Mouse (Mus musculus) kidney, embryonic 16.5 days (tissue): ENCODE measurements around the gene Ptprh. TPM values are rescaled to one million over a fixed set of nuclear protein-coding genes. Genes with fewer than 3 reads are reported as not detected.

Experiments
- ATAC-seq: fragments of 200-750 bp; cut with Nextera tagmentation; 2 replicates; pipeline ENCODE4 v1.8.0; 2017; ENCODE audit warnings: moderate TSS enrichment; ENCODE audit not compliant: low FRiP score, low TSS enrichment
- H3K27ac ChIP-seq: fragments of 300-500 bp; sonication (generic); 2 replicates; pipeline ENCODE4 v1.5.1; 2014; ENCODE audit warnings: low read length
- H3K27me3 ChIP-seq: fragments of 300-500 bp; sonication (generic); 2 replicates; pipeline ENCODE4 v1.6.1; 2014; ENCODE audit warnings: low read length, control low read depth, mixed read lengths; ENCODE audit not compliant: insufficient read depth
- H3K36me3 ChIP-seq: fragments of 300-500 bp; sonication (generic); 2 replicates; pipeline ENCODE4 v1.6.1; 2014; ENCODE audit warnings: low read length, control low read depth, mixed read lengths; ENCODE audit not compliant: insufficient read depth
- H3K4me1 ChIP-seq: fragments of 300-500 bp; sonication (generic); 2 replicates; pipeline ENCODE4 v1.6.1; 2014; ENCODE audit warnings: low read length, control low read depth, mixed read lengths; ENCODE audit not compliant: insufficient read depth
- H3K4me2 ChIP-seq: fragments of 300-500 bp; sonication (generic); replicated peaks from 2 replicates; pipeline ENCODE4 v1.6.1; 2014; ENCODE audit warnings: low read depth, low read length
- H3K4me3 ChIP-seq: fragments of 300-500 bp; sonication (generic); 2 replicates; pipeline ENCODE4 v1.5.1; 2014; ENCODE audit warnings: mild to moderate bottlenecking, low read length
- H3K9ac ChIP-seq: fragments of 300-500 bp; sonication (generic); replicated peaks from 2 replicates; pipeline ENCODE4 v1.6.1; 2014; ENCODE audit warnings: low read length
- H3K9me3 ChIP-seq: fragments of 300-500 bp; sonication (generic); 2 replicates; pipeline ENCODE4 v1.6.1; 2016; ENCODE audit warnings: low read length, control low read depth
- WGBS: fragments of 180-500 bp; shearing (Covaris S2); extraction: QIAGEN DNeasy Blood & Tissue Kit; methylation state at CpG from one replicate; pipeline ENCODE4 v1.1.7; 2014; 5-methylcytosine and 5-hydroxymethylcytosine counted together
- polyA plus RNA-seq: library from polyadenylated mRNA; unstranded; fragments of >200 nt; fragmentation: Nextera tagmentation; extraction: Ambion mirVana; gene quantifications from 2 replicates; pipeline ENCODE4 v1.2.1, GENCODE M21; 2015

Ptprh gene
- polyA plus RNA-seq, 1 experiment from 2014 or later, result not detected

GRCm38 (mm10) chr7:4556256-4557166, 47.3 kb downstream of the Ptprh start:
- 21% methylated on average over 15 of the region's 15 CpGs for WGBS
- Histone ChIP-seq H3K4me1 (no peaks in the 10 kb centered on the region), H3K36me3 (no peaks in the 10 kb centered on the region), H3K9ac (no peak overlapping the region), H3K4me2 (no peak overlapping the region), H3K9me3 (no peaks in the 10 kb centered on the region), H3K27ac (no peak overlapping the region), H3K4me3 (no peak overlapping the region), H3K27me3 (no peaks in the 10 kb centered on the region)
- ATAC-seq, result peak; percentile 93

GRCm38 (mm10) chr7:4547221-4547641, 56.6 kb downstream of the Ptprh start, which contains the start of gene Syt5:
Syt5 (minus strand) TSS chr7:4547541.
- H3K27me3 ChIP-seq, result no peaks in the 10 kb centered on the region
- WGBS, result 7% methylated on average over 33 of the region's 33 CpGs
- no peaks in the 10 kb centered on the region for H3K36me3 ChIP-seq
- H3K4me1 ChIP-seq, result peaks cover 14% of the 10 kb centered on the region
- peak within 1 kb of the TSS; percentile 48 for H3K9ac ChIP-seq
- H3K4me2 ChIP-seq, result peak within 1 kb of the TSS; percentile 66
- no peak within 1 kb of the TSS for H3K27ac ChIP-seq
- no peaks in the 10 kb centered on the region for H3K9me3 ChIP-seq
- peak; percentile 49; the same call in 1 of the 2 replicates for ATAC-seq
- H3K4me3 ChIP-seq, result peak within 1 kb of the TSS; percentile 44

- Histone ChIP-seq H3K4me3 (peak overlapping the region; percentile 44), H3K4me2 (peak overlapping the region; percentile 66), H3K27me3 (no peaks in the 10 kb centered on the region), H3K27ac (no peak overlapping the region), H3K9me3 (no peaks in the 10 kb centered on the region), H3K9ac (0 out of 2 replicates have a peak overlapping the region, but pooled peaks have one; percentile 41), H3K4me1 (peaks cover 14% of the 10 kb centered on the region), H3K36me3 (no peaks in the 10 kb centered on the region)
- peak; percentile 80 for ATAC-seq
- WGBS, result 3% methylated on average over 26 of the region's 26 CpGs
Observed at GRCm38 (mm10) chr7:4546591-4547131, 57.2 kb downstream of the Ptprh start.

- 78% methylated on average over 15 of the region's 15 CpGs for WGBS
- no peak overlapping the region for H3K27ac ChIP-seq
- 0 out of 2 replicates have a peak, but pooled peaks have one; percentile 3 for ATAC-seq
- H3K9me3 ChIP-seq, result no peaks in the 10 kb centered on the region
- peaks cover 14% of the 10 kb centered on the region for H3K4me1 ChIP-seq
- peak overlapping the region; percentile 66 for H3K4me2 ChIP-seq
- H3K9ac ChIP-seq, result no peak overlapping the region
- H3K27me3 ChIP-seq, result no peaks in the 10 kb centered on the region
- no peak overlapping the region for H3K4me3 ChIP-seq
- no peaks in the 10 kb centered on the region for H3K36me3 ChIP-seq
Observed at GRCm38 (mm10) chr7:4546050-4546449, 57.8 kb downstream of the Ptprh start.

- H3K4me2 ChIP-seq, result no peak overlapping the region
- no peak overlapping the region for H3K27ac ChIP-seq
- peaks cover 9% of the 10 kb centered on the region for H3K4me1 ChIP-seq
- no peak overlapping the region for H3K4me3 ChIP-seq
- H3K9ac ChIP-seq, result no peak overlapping the region
- H3K27me3 ChIP-seq, result no peaks in the 10 kb centered on the region
- no peaks in the 10 kb centered on the region for H3K9me3 ChIP-seq
- WGBS, result 34% methylated on average over 17 of the region's 17 CpGs
- H3K36me3 ChIP-seq, result no peaks in the 10 kb centered on the region
- ATAC-seq, result no peak
Observed at GRCm38 (mm10) chr7:4542013-4542412, 61.8 kb downstream of the Ptprh start.

GRCm38 (mm10) chr7:4541344-4541743, 62.5 kb downstream of the Ptprh start:
- no peak overlapping the region for H3K4me3 ChIP-seq
- H3K9ac ChIP-seq, result no peak overlapping the region
- H3K27me3 ChIP-seq, result no peaks in the 10 kb centered on the region
- no peak for ATAC-seq
- no peak overlapping the region for H3K4me2 ChIP-seq
- peaks cover 2% of the 10 kb centered on the region for H3K4me1 ChIP-seq
- WGBS, result 74% methylated on average over 5 of the region's 5 CpGs
- no peak overlapping the region for H3K27ac ChIP-seq
- no peaks in the 10 kb centered on the region for H3K9me3 ChIP-seq
- no peaks in the 10 kb centered on the region for H3K36me3 ChIP-seq

GRCm38 (mm10) chr7:4539019-4539418, 64.8 kb downstream of the Ptprh start:
- H3K27ac ChIP-seq, result no peak overlapping the region
- H3K9me3 ChIP-seq, result no peaks in the 10 kb centered on the region
- no peaks in the 10 kb centered on the region for H3K27me3 ChIP-seq
- no peak overlapping the region for H3K4me2 ChIP-seq
- ATAC-seq, result no peak
- H3K4me3 ChIP-seq, result no peak overlapping the region
- 77% methylated on average over 2 of the region's 2 CpGs for WGBS
- H3K9ac ChIP-seq, result no peak overlapping the region
- H3K36me3 ChIP-seq, result no peaks in the 10 kb centered on the region
- no peaks in the 10 kb centered on the region for H3K4me1 ChIP-seq

- Histone ChIP-seq H3K4me1 (no peaks in the 10 kb centered on the region), H3K9me3 (no peaks in the 10 kb centered on the region)
Observed at GRCm38 (mm10) chr7:4537181-4537580, 66.7 kb downstream of the Ptprh start.

GRCm38 (mm10) chr7:4536369-4536768, 67.5 kb downstream of the Ptprh start:
- Histone ChIP-seq H3K4me1 (peaks cover 3% of the 10 kb centered on the region; the same call in 1 of the 2 replicates), H3K9me3 (no peaks in the 10 kb centered on the region), H3K36me3 (no peaks in the 10 kb centered on the region), H3K4me3 (no peak overlapping the region), H3K9ac (no peak overlapping the region), H3K27me3 (no peaks in the 10 kb centered on the region), H3K4me2 (no peak overlapping the region), H3K27ac (no peak overlapping the region)
- ATAC-seq, result no peak
- WGBS, result 82% methylated on average over 4 of the region's 4 CpGs

More at GRCm38 (mm10) chr7:4537181-4537580, 66.7 kb downstream of the Ptprh start:
- no peak overlapping the region for H3K4me2 ChIP-seq
- H3K4me3 ChIP-seq, result no peak overlapping the region
- no peak for ATAC-seq
- 43% methylated on average over 4 of the region's 4 CpGs for WGBS
- H3K27ac ChIP-seq, result no peak overlapping the region
- no peaks in the 10 kb centered on the region for H3K27me3 ChIP-seq
- no peak overlapping the region for H3K9ac ChIP-seq
- no peaks in the 10 kb centered on the region for H3K36me3 ChIP-seq
